Mouse (Mus musculus) c-Kit-negative CD71-positive TER-119-positive erythroid progenitor cells, embryonic 14.5 days (primary cell): ENCODE results near the gene Kif3c.
A peak's percentile ranks its signal among the peaks of the same experiment; 100 is the strongest.
"Not testable (repeated sequence)": the region's sequence is repeated elsewhere in the genome, so short reads cannot be mapped to it uniquely, and the experiment has no call there.

Experiments used
- DNase-seq: peaks from one replicate; pipeline ENCODE4 v3.0.0-alpha.2; 2013; ENCODE audit warnings: low read depth, low spot score

Kif3c gene

GRCm38 (mm10) chr12:3370979-3371925 lies 6.3 kb downstream of the Kif3c start:
- DNase-seq = no peak

DNA sequence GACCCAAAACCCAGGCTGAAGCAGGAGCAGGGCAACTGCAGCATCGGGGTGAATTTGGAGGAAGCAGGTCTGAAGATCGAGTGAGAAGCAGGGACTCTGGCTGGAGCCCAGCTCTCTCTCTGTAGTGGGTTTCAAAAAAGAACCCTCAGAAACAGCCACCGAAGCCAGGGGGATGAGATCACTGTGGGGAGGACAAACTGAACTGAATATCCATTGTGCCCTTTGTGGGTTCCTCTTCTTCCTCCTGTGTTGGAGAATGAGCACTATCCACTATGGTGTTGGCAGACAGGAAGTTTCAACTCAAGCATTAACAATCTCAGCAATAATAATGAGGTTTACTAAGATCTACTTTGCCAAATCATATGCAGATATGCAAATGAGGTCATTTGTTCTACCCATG lies 7.1 kb downstream of the Kif3c start:
- no peak for DNase-seq

GRCm38 (mm10) chr12:3373566-3373965 lies 8.6 kb downstream of the Kif3c start:
- DNase-seq = no peak

GRCm38 (mm10) chr12:3374552-3374951 lies 9.6 kb downstream of the Kif3c start:
- DNase-seq = no peak

DNA sequence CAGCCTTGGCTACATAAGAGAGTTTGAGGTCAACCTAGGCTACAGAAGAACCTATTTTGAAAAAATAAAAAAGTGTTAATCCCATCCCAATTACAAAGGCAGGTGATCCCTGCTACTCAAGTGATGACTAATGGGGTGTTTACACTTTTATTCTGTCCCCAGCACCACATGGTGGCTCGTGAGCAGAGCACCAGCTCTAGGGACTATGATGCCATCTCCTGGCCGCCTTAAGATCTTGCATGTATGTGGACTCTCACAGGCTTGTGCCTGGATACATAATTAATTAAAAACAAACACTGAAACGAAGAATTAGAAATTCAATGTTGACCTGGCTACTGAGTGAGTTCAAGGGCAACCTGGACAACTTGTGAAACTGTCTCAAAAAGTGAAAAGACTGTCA lies 12.3 kb downstream of the Kif3c start:
- DNase-seq = no peak

DNA sequence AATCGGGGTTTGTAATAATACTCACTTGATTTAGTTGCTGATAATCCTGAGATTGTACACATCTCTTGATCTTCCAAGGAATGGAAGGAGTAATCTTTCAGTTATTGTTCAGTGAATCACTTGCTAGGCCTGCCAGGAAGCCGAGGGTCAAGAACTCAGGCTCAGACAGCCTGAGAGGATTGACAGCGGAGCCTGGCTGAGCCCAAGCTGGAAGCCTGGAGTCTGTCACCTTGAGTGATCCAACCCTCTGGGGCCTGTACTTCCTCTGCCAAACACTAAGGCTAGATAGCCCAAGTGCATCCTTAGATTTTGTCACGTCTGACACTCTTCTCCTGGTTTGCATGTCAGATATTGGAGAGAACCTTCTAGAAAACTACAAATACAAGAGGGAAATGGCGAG lies 12.8 kb downstream of the Kif3c start:
- DNase-seq = no peak

DNA sequence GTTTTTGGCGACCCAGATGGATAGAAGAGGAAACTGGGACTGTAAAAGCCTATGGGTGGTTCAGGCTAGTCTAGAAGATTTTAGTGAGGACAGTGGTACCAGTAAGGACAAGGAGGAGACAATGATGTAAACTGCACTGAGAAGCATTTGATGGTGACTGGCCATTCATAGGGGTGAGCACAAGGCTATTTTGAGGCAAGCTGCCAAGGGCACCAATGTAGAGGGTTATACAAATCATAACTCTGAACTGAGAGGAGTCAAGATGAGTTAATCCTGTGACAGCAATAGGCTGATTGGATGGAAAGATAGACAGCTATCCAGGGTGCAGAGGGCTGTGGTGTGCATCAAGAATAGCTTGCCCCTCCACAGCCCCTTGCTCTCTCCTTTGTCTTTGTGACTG lies 19.9 kb downstream of the Kif3c start:
- DNase-seq = no peak

DNA sequence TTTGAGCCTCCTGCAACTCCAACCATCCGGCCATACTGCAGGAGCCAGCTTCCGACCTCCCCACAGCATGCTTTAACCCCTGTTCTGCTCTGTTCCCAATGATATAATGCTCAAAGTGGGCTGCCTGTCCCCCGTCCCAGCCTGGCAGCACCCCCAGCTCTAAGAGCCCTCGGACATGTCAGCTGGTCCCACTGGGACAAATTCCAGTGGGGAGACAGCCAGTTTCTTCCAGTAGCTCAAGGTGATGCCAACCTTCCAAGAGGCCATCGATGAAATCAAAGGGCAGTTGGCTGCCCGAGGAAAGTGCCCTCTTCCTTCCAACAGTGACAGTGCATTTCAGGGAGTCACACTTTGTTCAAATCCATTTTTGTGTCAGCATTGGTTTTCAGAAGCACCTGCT lies 20.3 kb downstream of the Kif3c start:
- DNase-seq = no peak

DNA sequence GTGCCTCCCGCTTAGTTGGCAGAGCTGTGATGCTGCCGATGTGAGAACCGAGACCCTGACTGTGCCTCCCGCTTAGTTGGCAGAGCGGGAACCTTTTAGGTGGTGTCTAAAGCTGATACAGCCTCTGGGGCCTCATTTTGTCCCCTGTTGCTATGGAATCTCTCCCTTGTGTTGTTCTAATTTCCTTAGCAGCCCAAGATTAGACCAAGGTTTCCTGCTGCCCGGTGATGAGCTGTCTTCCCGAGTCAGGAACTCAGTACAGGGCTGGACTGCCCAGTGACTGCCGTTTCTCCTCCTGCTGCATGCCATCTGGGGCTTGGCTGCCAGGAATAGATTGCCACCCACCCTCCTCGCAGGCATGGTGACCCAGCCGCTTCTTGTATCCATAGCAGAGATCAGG lies 21.0 kb downstream of the Kif3c start:
- no peak for DNase-seq

DNA sequence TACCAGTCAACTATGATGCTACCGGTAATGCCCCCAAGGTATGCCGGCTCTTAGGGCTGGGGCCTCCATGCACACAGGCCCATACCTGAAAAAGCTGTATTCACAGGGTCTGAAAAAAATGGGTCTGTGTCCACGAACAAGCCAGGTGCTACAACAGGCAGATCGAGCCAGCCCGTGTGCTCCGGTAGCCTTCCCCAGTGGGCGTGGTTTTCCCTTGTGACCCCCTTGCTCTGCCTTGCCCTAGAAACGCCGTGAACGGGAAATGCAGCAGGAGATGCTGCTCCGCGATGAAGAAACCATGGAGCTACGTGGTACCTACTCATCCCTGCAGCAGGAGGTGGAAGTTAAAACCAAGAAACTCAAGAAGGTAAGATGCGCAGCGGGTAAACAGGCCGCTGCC lies 23.0 kb downstream of the Kif3c start:
- no peak for DNase-seq

DNA sequence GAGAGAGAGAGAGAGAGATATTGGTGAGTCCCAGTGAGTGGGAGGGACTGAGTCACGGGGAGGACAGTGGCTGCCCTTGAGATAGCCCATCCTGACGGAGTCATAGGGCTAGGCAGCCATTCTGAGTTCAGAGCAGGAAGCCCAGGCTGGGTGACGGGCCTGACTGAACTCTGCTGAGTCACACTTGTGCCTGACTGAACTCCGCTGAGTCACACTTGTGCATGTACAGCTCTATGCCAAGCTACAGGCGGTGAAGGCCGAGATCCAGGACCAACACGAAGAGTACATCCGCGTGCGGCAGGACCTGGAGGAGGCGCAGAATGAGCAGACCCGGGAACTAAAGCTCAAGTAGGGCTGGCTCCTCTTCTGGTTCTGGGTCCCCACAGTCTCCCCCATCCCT lies 24.5 kb downstream of the Kif3c start:
- peak; percentile 44 for DNase-seq

DNA sequence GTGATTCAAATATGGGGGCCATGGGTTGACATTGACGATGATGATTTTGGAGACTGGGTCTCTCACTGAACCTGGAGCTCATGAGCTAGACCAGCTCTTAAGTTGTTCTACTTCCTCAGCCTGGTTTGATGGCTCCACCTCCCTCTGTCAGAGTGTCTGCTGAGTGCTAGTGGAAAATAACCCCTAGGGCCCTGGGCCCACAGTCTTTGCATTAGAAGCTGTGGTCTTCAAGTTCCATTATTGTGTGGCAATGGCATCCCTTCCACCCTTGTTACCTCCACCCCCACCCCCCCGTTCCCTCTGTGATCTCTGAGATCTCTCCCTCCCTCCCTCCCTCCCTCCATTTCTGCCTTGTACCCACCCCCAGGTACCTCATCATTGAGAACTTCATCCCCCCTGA lies 25.1 kb downstream of the Kif3c start:
- no peak for DNase-seq

GRCm38 (mm10) chr12:3390577-3391262 lies 25.8 kb downstream of the Kif3c start:
- peak; percentile 56 for DNase-seq

DNA sequence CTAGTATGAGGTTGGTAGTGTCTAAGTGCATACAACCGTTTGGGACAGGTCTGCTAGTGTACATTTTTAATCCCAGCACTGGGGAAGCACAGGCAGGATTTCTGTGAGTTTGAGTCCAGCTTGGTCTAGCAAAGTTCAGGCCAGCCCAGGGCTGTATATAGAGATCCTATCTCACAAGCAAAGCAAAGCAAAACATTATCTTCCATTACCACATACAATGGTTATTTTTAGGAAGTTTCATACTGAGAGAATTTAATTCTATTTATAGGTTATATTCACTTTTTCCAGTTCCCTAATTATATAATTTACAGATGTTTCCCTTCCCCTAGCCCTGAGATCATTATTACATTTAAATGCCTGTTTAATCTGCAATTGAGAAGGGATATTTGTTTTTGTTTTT lies 26.3 kb downstream of the Kif3c start:
- no peak for DNase-seq

DNA sequence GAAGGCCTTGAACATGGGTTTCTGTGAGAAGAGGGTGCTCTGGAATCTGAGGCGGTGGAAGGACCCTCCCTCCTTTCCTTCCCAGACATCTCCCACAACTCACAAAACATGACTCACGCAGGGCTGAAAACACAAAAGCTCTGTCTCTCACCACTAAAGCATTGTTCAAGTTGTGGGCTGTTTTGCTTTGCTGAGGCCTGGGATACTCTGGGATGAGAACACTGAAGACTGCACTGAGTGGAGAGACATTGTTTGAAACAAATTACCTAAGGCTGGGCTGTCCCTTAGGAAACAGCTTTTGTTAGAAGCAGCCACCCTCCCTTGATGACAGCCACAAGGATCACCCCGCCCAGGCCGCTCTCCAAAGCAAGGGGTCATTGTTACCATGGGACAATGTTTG lies 28.2 kb downstream of the Kif3c start:
- DNase-seq = no peak

GRCm38 (mm10) chr12:3396931-3397330 lies 32.0 kb downstream of the Kif3c start:
- DNase-seq = no peak

DNA sequence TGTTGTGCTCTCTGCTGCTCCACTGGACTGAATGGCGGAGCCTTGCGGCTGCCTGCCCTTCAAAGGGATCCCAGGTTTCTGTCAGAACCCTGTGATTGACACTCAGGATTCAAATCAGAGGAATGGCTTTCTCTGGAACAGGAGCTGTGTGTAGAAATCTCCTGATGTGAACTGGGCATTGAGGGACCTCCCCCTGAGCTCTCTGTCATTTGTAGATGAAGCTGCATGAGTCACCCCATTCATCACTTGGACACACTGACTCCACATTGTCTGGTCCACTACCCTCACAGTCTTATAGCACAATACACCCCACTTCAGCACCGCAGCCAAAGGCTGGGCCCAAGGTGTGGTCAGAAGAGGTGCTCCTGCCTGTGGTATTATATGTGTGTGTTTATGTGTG lies 40.7 kb downstream of the Kif3c start:
- DNase-seq = not testable (repeated sequence)

GRCm38 (mm10) chr12:3406585-3406984 lies 41.7 kb downstream of the Kif3c start:
- DNase-seq = no peak

- DNase-seq = no peak
Measured at GRCm38 (mm10) chr12:3414956-3415355, 50.0 kb downstream of the Kif3c start.

DNA sequence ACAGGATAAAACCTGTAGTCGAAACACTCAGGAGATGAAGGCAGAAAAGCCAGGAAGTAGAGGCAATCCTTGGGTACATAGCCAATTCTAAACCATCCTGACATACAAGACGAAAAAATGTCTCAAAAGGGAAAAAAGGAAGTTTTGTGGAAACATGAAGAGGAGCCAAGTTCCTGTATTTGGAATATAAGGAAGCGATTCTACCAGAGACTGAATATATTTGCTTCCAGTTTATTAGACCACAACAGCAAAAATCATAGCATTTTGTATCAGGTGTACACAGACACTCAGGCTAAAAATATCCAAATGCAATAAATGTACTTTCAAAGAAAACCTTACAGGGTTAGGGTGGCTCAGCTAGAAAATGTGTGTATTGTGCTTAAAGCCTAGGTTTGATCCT lies 53.8 kb downstream of the Kif3c start:
- DNase-seq = no peak

DNA sequence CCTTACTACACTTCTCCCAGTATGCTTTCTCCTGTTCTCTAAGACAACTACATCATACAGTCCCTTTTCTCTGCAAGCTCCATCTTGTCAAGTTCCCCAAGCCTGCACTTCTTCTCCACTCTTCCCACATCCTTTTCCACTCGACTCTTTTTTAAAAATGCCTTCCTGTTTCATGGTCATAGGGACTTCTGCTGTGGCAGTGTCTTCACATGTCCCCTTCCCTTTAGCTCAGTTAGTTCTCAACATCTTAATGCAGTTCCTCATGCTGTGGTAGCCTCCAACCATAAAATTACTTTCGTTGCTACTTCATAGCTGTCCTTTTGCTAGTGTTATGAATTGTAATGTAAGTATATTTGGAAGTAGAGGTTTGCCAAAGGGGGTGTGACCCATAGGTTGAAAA lies 55.6 kb downstream of the Kif3c start:
- no peak for DNase-seq

- no peak for DNase-seq
Measured at GRCm38 (mm10) chr12:3422786-3423185, 57.9 kb downstream of the Kif3c start.

- no peak for DNase-seq
Measured at GRCm38 (mm10) chr12:3424179-3424578, 59.2 kb downstream of the Kif3c start.
